Mouse (Mus musculus): ENCODE results near the gene Zg16.

- no peak for TF ChIP-seq POLR2A (IDR thresholded peaks at IDR 0.05; ENCODE audit: insufficient read depth, low read length)
- TF ChIP-seq CTCF (IDR thresholded peaks at IDR 0.05; ENCODE audit: low read depth, low read length): no peak
These were observed 64.4 kb downstream of the Zg16 start for GRCm38 (mm10) chr7:127022528-127023271.

All from ES-Bruce4 (cell line).